Mouse (Mus musculus) ES-Bruce4 (cell line): ENCODE data around the gene Vwa8. TPM values are rescaled to one million over a fixed set of nuclear protein-coding genes. Genes with fewer than 3 reads are reported as not detected.

Experiments
- H3K27ac ChIP-seq: 2 replicates; pipeline ENCODE4 v1.5.1; 2012; ENCODE audit warnings: low read length, inconsistent platforms; ENCODE audit not compliant: insufficient read depth
- H3K27me3 ChIP-seq: 2 replicates; pipeline ENCODE4 v1.6.1; 2012; ENCODE audit warnings: mild to moderate bottlenecking, low read length, inconsistent platforms; ENCODE audit not compliant: control insufficient read depth, poor library complexity, insufficient read depth, severe bottlenecking
- H3K36me3 ChIP-seq: 2 replicates; pipeline ENCODE4 v1.6.1; 2012; ENCODE audit warnings: inconsistent platforms, mild to moderate bottlenecking, low read length, moderate library complexity; ENCODE audit not compliant: control insufficient read depth, poor library complexity, insufficient read depth, severe bottlenecking
- H3K4me1 ChIP-seq: one replicate; pipeline ENCODE4 v1.8.1; 2011; ENCODE audit warnings: low read length; ENCODE audit not compliant: control insufficient read depth, insufficient read depth
- H3K4me3 ChIP-seq: 2 replicates; pipeline ENCODE4 v1.5.1; 2011; ENCODE audit warnings: low read depth, mild to moderate bottlenecking, low read length
- H3K9ac ChIP-seq: 2 replicates; pipeline ENCODE4 v1.6.1; 2012; ENCODE audit warnings: low read depth, mild to moderate bottlenecking, inconsistent platforms; ENCODE audit not compliant: poor library complexity, severe bottlenecking
- H3K9me3 ChIP-seq: replicated peaks from 2 replicates; pipeline ENCODE4 v1.6.1; 2012; ENCODE audit warnings: mild to moderate bottlenecking, low read length, inconsistent platforms; ENCODE audit not compliant: control insufficient read depth, poor library complexity, insufficient read depth, severe bottlenecking
- CTCF ChIP-seq: IDR thresholded peaks from one replicate; pipeline ENCODE4 v1.8.1; 2011; ENCODE audit warnings: low read depth, low read length
- EP300 ChIP-seq: IDR thresholded peaks from 2 replicates; pipeline ENCODE4 v1.6.1; 2011; ENCODE audit warnings: low read depth, low read length; ENCODE audit not compliant: insufficient read depth
- POLR2A ChIP-seq: IDR thresholded peaks from one replicate; pipeline ENCODE4 v1.8.1; 2011; ENCODE audit warnings: low read length; ENCODE audit not compliant: insufficient read depth
- polyA plus RNA-seq: library from polyadenylated mRNA; stranded (reverse); fragments of >200 nt; gene quantifications from 2 replicates; pipeline ENCODE4 v1.2.4, GENCODE M21; 2011; ENCODE audit warnings: low read depth; ENCODE audit not compliant: missing spikeins, insufficient read depth, insufficient read length

The Vwa8 gene
- polyA plus RNA-seq, 1 experiment, result 13.1 TPM

- TF ChIP-seq EP300, result no peak
- no peak for TF ChIP-seq CTCF
- TF ChIP-seq POLR2A, result no peak
- Histone ChIP-seq H3K27me3 (no peaks in the 10 kb centered on the region), H3K36me3 (no peaks in the 10 kb centered on the region), H3K9ac (no peak overlapping the region), H3K4me3 (no peak overlapping the region), H3K4me1 (no peaks in the 10 kb centered on the region), H3K27ac (no peak overlapping the region), H3K9me3 (0 out of 2 replicates have a peak, but pooled peaks cover 3% of the 10 kb centered on the region)
Observed at GRCm38 (mm10) chr14:78895496-78895895, 46.6 kb downstream of the Vwa8 start.

- TF ChIP-seq EP300 (no peak), CTCF (no peak), POLR2A (no peak)
- no peaks in the 10 kb centered on the region for H3K27me3 ChIP-seq
- no peaks in the 10 kb centered on the region for H3K36me3 ChIP-seq
- H3K9ac ChIP-seq, result no peak overlapping the region
- no peak overlapping the region for H3K27ac ChIP-seq
- H3K9me3 ChIP-seq, result 0 out of 2 replicates have a peak, but pooled peaks cover 3% of the 10 kb centered on the region
- no peak overlapping the region for H3K4me3 ChIP-seq
- no peaks in the 10 kb centered on the region for H3K4me1 ChIP-seq
Observed at GRCm38 (mm10) chr14:78896252-78896651, 47.4 kb downstream of the Vwa8 start.

- Histone ChIP-seq H3K9me3 (0 out of 2 replicates have a peak, but pooled peaks cover 3% of the 10 kb centered on the region), H3K36me3 (no peaks in the 10 kb centered on the region), H3K27me3 (no peaks in the 10 kb centered on the region), H3K4me1 (no peaks in the 10 kb centered on the region), H3K27ac (no peak overlapping the region), H3K4me3 (no peak overlapping the region), H3K9ac (no peak overlapping the region)
- no peak for TF ChIP-seq CTCF
- TF ChIP-seq EP300, result no peak
- no peak for TF ChIP-seq POLR2A
Observed at GRCm38 (mm10) chr14:78900770-78901169, 51.9 kb downstream of the Vwa8 start.

GRCm38 (mm10) chr14:78908205-78908863 lies 59.5 kb downstream of the Vwa8 start:
- H3K9ac ChIP-seq, result no peak overlapping the region
- no peaks in the 10 kb centered on the region for H3K4me1 ChIP-seq
- no peak for TF ChIP-seq EP300
- no peak for TF ChIP-seq POLR2A
- TF ChIP-seq CTCF, result no peak
- no peaks in the 10 kb centered on the region for H3K9me3 ChIP-seq
- no peaks in the 10 kb centered on the region for H3K36me3 ChIP-seq
- H3K4me3 ChIP-seq, result no peak overlapping the region
- H3K27me3 ChIP-seq, result no peaks in the 10 kb centered on the region
- H3K27ac ChIP-seq, result no peak overlapping the region

GRCm38 (mm10) chr14:78912076-78912475 lies 63.2 kb downstream of the Vwa8 start:
- no peak for TF ChIP-seq CTCF
- TF ChIP-seq POLR2A, result no peak
- TF ChIP-seq EP300, result no peak
- H3K27ac ChIP-seq, result no peak overlapping the region
- H3K36me3 ChIP-seq, result no peaks in the 10 kb centered on the region
- no peaks in the 10 kb centered on the region for H3K4me1 ChIP-seq
- no peak overlapping the region for H3K4me3 ChIP-seq
- H3K9me3 ChIP-seq, result no peaks in the 10 kb centered on the region
- H3K27me3 ChIP-seq, result no peaks in the 10 kb centered on the region
- no peak overlapping the region for H3K9ac ChIP-seq

- no peak overlapping the region for H3K4me3 ChIP-seq
Observed at GRCm38 (mm10) chr14:78914180-78914579, 65.3 kb downstream of the Vwa8 start.

More at GRCm38 (mm10) chr14:78914180-78914579, 65.3 kb downstream of the Vwa8 start:
- H3K27ac ChIP-seq, result no peak overlapping the region
- H3K9me3 ChIP-seq, result no peaks in the 10 kb centered on the region
- H3K9ac ChIP-seq, result no peak overlapping the region
- TF ChIP-seq POLR2A (no peak), CTCF (no peak), EP300 (no peak)
- H3K4me1 ChIP-seq, result no peaks in the 10 kb centered on the region
- no peaks in the 10 kb centered on the region for H3K27me3 ChIP-seq
- no peaks in the 10 kb centered on the region for H3K36me3 ChIP-seq
